Mouse (Mus musculus): ENCODE results near the gene Tcp11.

Gene Tcp11

DNA sequence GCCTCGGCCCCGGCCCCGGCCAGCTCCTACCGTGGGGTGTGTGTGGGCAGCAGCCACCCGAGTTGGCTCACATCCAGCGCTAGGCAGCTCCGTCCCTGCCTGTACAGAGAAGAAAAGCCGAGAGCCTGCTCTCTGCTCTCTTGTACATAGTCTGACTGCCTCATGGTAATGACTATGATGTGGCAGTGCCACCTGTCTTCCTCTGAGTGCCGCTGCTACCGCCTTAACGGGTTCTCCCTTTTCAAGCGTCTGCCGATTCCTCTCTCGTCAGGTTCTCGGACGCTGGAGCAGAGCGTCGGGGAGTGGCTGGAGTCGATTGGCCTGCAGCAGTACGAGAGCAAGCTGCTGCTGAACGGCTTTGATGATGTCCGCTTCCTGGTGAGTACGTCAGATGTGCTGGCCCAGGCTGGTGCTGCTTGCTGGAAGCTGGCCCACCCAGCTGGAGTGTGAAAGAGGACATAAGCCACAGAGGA, 38.1 kb downstream of the Tcp11 start:
- no peak for DNase-seq (ENCODE audit: extremely low read depth, insufficient read length, low spot score)

- DNase-seq (ENCODE audit: extremely low read depth, insufficient read length, low spot score), result no peak
These were observed 39.1 kb downstream of the Tcp11 start for GRCm38 (mm10) chr17:28041298-28041697.

- no peak for DNase-seq (ENCODE audit: extremely low read depth, insufficient read length, low spot score)
These were observed 39.8 kb downstream of the Tcp11 start for GRCm38 (mm10) chr17:28040620-28041019.

DNA sequence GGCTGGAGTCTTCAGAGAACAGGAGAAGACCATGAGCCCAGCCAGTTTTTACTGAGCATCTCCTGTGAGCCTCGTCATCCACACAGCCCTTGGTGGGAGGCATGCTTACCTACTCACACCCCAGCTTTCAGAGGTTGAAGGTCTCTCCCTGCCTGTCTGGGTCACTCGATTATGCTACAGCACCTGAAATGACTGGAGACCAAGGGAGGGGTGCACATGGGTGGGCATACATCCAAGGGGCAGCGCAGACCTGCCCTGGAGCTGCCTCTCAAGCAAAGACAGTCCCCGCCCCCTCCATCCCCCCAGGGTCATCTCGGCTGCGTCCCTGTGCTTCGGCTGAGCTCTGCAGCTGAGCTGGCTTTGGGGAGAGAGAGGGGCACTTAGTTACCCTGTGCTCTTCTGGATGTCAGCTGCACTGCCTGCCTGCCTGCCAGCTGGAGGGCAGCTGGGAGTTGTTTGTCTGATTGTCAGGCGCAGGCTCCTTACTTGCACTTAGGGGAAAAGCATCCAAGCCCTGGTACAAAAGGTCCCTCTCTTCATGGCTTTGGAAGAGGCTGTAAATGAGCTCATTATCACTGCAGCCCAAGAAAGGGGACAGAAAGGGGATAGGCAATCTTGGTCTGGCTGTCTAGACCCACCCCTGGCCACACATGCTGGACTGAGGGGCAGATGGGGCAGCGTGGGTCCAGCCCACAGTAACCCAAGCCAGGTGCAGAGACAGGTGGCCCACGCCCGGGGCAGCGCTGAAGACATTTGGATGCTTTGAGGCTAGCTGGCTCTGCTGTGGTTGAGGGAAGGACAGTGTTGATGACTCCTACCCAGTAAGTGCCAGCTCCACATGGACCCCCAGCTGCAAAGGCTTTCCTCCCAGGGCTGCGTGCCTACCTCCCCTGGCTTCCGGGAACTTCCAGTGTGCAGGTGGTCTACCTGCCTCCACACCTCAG, 43.4 kb downstream of the Tcp11 start:
- DNase-seq (ENCODE audit: extremely low read depth, insufficient read length, low spot score), result no peak

DNA sequence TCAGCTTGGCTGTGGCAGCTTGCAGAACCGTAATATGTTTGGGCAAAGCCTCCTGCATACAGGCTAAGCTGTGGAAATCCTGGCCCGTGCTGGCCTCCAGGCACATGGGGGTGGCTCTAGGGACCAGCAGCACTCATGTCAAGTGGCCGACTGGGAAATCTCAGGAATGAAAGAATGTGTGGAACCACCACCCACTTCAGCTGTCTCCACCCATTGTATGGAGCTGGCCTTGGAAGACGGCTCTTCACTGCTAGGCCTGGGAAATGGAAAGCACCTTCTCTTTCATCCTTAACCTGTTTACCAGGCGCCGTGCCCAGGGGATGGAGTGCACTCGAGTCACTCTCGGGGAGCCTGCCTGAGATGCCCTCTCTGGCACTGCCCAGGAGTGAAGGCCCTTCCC, 45.5 kb downstream of the Tcp11 start:
- DNase-seq (ENCODE audit: extremely low read depth, insufficient read length, low spot score), result no peak

DNA sequence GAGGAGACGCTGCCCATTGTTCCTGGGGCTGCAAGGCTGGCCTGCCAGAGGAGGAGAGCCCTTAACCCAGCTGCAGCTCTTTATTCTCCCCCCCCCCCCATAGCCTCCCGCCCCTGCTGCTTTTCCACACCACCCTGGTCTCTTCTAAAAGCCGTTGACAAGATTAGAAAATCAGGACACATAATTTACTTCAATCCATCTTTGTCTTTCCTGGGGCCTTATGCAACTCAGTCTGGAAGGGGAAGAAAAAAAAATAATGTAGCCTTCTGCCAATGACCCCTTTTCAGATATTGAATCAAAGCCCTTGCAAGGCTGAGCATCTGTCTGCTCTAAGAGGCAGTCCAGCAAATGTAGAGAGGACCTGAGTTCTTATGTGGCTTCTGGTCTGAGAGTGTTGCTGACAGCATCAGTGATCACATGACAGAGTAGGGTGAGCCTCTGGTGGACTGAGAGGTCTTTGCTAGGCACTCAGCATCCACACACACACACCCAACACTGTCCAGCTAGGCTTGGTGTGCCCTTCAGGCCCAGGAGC, 47.3 kb downstream of the Tcp11 start:
- no peak for DNase-seq (ENCODE audit: extremely low read depth, insufficient read length, low spot score)

DNA sequence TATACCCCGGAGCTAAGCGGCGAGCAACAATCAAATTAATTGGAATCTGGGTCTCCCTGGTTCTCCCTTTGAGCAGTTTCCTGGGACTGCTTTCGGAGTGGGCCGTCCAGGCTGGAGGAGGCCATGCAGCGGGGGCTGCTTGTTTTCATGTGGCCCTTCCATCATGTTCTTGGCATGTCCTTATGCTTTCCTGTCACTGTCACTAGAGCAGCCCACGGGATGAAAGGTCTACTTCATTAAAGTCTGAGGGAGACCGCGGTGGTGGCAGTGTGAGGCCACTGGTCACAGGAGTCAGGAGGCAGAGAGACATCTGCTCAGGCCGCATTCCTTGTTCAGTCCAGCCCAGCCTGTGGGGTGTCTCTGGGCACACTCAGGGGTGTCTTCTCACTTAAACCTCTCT, 48.2 kb downstream of the Tcp11 start:
- no peak for DNase-seq (ENCODE audit: extremely low read depth, insufficient read length, low spot score)

- no peak for DNase-seq (ENCODE audit: extremely low read depth, insufficient read length, low spot score)
These were observed 49.0 kb downstream of the Tcp11 start for GRCm38 (mm10) chr17:28031281-28031941.

GRCm38 (mm10) chr17:28030446-28030845, 50.0 kb downstream of the Tcp11 start:
- no peak for DNase-seq (ENCODE audit: extremely low read depth, insufficient read length, low spot score)

DNA sequence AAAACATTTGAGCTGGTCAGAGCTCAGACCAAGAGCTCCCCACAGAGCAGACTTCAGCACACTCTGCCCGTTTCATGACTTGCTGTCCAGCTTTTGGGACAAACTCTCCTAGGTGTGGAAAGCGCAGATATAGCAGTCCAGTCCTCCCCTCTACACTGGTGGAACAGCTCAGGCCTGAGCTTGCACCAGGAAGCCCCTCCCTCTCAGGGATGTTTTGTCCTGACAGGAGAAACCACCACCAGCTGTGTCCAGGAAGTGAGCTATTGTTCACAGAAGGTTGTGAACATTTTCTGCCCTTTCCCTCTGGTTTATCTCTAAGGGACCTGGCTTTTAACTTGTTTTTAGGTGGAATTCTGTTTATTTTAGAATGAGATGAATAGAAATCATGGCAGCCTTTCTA, 51.1 kb downstream of the Tcp11 start:
- DNase-seq (ENCODE audit: extremely low read depth, insufficient read length, low spot score), result no peak

DNA sequence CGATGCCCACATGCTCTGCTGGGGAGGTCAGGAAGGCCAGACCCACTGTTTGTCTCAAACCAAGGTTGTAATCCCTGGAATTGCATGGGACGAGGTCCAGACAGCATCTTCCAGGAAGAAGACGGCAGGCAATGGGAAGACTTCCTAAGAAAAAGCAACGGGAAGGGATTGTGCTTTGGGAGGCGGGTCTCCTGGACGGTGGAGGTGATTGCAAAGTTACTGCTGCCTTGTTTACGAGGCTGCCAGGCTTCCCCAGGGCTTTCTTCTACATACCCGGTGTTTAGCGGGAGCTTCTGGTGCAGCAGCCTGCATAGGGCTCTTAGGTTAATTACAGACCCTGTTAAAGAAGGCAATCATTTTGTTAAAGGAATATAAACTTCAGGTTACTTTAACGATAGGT, 52.2 kb downstream of the Tcp11 start:
- DNase-seq (ENCODE audit: extremely low read depth, insufficient read length, low spot score), result no peak

- no peak for DNase-seq (ENCODE audit: extremely low read depth, insufficient read length, low spot score)
These were observed 53.2 kb downstream of the Tcp11 start for GRCm38 (mm10) chr17:28027197-28027596.

GRCm38 (mm10) chr17:28026111-28026872, 54.1 kb downstream of the Tcp11 start:
- DNase-seq (ENCODE audit: extremely low read depth, insufficient read length, low spot score), result no peak

GRCm38 (mm10) chr17:28025541-28025961, 54.9 kb downstream of the Tcp11 start:
- no peak for DNase-seq (ENCODE audit: extremely low read depth, insufficient read length, low spot score)

GRCm38 (mm10) chr17:28022854-28023655, 57.4 kb downstream of the Tcp11 start:
- DNase-seq (ENCODE audit: extremely low read depth, insufficient read length, low spot score), result no peak

GRCm38 (mm10) chr17:28021911-28022310, 58.5 kb downstream of the Tcp11 start:
- DNase-seq (ENCODE audit: extremely low read depth, insufficient read length, low spot score), result no peak

DNA sequence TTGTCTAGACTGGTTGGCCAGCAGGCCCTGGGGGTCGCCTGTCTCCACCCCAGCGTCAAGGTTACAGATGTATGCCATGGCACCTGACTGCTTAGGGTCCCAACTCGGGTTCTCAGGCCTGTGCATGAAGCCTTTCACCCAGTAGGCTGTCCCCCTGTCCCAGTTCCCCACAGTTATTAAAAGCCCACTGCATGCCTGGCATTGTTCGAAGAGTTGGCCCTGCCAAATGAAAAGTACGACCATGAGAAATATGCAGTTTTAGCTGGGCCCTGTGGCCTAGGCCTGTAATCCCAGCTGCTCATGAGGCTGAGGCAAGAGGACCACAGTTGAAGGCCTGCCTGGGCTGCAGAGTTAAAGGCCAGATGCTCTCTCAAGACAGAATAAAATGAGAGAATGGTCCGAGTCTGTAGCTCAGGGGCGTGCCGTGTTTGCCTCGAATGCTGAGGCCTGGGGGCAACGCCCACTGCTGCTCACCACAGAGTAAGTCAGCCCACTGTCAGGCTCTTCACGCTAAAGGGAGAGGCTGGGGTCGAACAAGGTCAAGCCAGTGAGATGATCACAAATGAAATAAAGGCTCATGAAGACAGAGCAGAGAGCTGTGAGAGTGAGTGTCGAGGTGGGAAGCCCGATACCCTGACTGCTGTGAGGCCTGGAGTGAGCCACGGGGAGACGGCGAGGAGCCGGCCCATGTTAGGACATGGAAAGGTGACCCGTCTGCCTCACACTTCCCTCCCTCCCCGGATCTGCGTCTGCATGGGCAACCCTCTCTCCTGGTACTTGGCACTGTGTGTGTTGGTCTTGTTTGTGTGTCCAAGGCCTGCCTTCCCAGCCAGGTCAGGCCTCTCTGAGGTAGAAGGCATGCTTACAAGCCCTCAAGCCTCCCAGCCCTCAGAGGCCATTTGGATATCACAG, 60.4 kb downstream of the Tcp11 start:
- no peak for DNase-seq (ENCODE audit: extremely low read depth, insufficient read length, low spot score)

DNA sequence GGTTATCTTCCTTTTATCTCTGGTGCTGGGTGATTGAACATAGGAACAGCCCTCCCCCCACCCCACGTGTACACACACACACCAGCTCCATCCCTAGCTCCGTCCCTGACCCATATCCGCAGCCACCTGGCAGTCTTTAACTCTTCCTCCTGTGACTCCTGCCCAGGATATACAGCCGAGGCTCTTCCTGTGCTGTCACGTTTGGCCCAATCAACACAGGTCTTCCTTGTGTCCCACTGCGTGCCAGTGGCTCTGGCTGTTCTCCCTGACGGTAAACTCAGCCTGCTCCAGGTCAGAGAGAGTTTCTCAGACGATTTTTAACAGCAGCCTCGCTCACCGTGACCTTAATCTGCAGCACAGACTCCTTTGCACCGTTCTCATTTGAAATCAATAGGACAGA, 61.7 kb downstream of the Tcp11 start:
- DNase-seq (ENCODE audit: extremely low read depth, insufficient read length, low spot score), result no peak

- DNase-seq (ENCODE audit: extremely low read depth, insufficient read length, low spot score), result no peak
These were observed 62.1 kb downstream of the Tcp11 start for GRCm38 (mm10) chr17:28018344-28018743.

All from 3134 (cell line).